Mouse (Mus musculus) ovary, postnatal 14 days (tissue): ENCODE data around the gene Zkscan17.

Experiments
- DNase-seq: peaks from one replicate; pipeline ENCODE4 v3.0.0; 2022; ENCODE audit warnings: low spot score

Gene Zkscan17

DNA sequence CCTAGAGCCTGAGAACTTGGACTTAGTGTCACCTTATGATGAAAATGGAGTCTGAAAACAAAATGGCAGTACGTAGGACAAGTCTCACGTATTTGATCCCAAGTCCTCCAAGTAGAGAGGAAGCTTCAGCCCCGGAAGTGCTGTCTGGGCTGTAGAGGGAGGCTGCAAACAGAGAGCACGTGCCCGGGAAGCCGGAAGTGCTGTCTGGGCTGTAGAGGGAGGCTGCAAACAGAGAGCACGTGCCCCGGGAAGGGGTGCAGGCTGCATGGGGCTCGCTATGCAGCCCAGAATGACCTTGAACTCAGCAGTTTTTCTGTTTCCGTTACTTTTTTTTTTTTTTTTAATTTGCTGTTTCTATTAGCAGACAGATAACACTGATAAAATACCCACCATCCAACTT lies 8.3 kb downstream of the Zkscan17 start:
- no peak for DNase-seq

GRCm38 (mm10) chr11:59517441-59517840 lies 9.1 kb downstream of the Zkscan17 start:
- DNase-seq: no peak

- DNase-seq: no peak
Observed at GRCm38 (mm10) chr11:59514789-59515188, 11.8 kb downstream of the Zkscan17 start.

- DNase-seq: no peak
Observed at GRCm38 (mm10) chr11:59514381-59514780, 12.2 kb downstream of the Zkscan17 start.

DNA sequence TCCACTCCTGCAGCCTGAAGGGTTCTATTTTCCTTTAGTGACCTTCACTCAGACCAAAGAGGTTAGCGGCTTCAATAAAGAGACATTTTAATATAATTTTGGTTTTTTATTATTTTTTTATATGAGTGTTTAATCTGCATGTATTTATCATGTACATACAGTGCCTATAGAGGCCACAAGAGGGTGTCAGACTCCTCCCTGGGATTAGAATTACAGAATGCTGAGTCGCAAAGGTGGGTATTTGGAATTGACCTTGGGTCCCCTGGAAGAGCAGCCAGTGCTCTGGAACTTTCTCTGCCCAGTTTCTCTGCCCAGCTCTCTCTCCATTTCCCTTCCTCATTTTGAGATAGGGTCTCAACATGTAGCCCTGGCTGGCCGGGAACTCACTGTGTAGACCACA lies 13.0 kb downstream of the Zkscan17 start:
- DNase-seq: no peak

DNA sequence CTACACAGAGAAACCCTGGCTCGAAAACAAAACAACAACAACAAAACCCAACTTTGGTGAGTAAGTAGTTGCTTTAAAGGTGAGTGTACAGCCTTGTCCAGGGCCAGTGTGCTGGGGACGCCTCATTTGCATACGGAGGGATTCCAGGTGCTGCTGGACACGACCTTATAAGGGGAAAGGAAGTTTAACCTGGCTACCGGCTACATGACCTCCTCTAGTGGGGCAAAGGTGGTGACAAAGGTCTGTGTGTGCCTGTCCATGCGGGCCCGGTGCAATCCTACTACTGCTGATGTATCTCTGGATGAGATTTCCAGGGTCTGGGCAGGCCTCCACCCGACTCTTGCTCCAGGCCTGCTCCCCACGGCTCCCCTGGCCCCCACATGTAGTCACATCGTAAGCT lies 13.8 kb downstream of the Zkscan17 start:
- DNase-seq: no peak

DNA sequence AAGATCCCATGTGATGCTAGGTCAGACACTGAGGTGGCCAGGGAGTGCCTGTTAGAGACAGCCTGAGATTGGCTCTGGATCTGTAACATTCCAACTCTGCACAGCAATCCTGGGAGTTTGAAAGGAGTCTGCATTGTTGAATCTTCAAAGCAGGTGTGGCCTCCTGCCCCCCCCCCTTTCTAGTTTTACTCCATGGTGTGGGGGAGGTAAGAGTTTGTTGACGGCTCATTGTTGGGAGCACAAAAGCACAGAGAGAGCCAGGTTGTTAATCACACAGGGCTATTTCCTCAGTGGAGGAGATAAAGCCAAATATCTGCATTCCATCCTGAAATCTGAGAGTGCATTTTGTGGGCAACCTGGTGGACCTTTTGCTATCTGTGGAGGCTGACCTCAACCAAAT lies 15.0 kb downstream of the Zkscan17 start:
- DNase-seq: no peak

DNA sequence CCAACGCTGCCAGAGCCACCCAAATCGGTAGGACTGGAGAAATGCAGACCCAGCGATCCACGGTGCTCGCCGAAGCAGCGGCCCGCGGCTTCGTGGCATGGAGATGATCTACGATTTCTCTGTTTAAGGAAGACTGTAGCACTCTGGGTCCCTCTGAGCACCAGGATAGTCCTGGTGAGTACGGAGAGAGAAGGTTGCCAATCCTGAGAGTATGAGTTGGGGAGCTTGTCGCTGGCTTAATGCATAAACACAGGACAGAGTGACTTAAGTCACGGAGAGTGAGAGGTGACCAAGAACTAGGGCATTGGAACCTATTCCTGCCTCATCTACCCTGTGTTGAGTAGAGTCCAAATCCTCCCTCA lies 19.9 kb downstream of the Zkscan17 start:
- DNase-seq: no peak

- peak; percentile 88 for DNase-seq
Observed at GRCm38 (mm10) chr11:59505839-59506712, 20.5 kb downstream of the Zkscan17 start.

GRCm38 (mm10) chr11:59505351-59505838 lies 21.2 kb downstream of the Zkscan17 start:
- peak; percentile 29 for DNase-seq

- no peak for DNase-seq
Observed at GRCm38 (mm10) chr11:59501978-59502700, 24.4 kb downstream of the Zkscan17 start.

DNA sequence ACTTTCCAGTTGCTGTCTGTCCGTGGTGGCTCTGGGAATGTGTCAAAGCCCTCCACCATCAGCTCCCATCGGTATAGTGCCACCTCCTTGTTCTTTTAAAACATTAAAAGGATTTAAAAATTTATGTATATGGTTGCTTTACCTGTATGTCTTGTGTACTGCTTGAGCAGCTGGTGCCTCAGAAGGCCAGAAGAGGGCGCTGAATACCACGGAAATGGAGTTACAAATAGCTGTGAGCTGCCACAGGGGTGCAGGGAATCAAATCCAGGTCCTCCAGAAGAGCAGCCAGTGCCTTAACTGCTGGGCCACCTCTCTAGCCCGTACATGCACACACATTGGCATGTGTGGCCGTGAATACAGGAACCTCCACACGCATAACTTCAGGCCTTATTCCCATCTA lies 28.8 kb downstream of the Zkscan17 start:
- no peak for DNase-seq

- no peak for DNase-seq
Observed at GRCm38 (mm10) chr11:59496672-59497310, 29.8 kb downstream of the Zkscan17 start.

- DNase-seq: no peak
Observed at GRCm38 (mm10) chr11:59486222-59486621, 40.3 kb downstream of the Zkscan17 start.

- DNase-seq: no peak
Observed at GRCm38 (mm10) chr11:59485641-59486040, 40.9 kb downstream of the Zkscan17 start.

DNA sequence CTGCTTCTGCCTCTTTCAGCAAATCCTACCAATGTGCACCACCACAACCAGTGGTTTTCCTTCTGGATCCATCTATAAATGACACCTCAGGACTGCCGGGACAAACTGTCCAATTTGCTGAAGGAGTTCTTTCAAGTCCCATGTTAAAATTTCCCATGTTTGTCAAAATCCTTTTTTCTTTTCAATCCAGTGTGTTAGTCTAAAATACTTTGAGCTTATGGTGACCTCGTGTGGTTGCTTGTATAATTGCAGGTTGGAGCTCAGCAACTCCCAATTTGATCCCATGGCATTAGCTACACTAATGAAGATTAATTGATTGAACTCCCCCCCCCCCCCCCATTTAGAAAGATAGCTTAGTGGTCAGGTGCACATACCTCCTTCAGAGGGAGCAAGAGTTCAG lies 43.3 kb downstream of the Zkscan17 start:
- peak; percentile 60 for DNase-seq

DNA sequence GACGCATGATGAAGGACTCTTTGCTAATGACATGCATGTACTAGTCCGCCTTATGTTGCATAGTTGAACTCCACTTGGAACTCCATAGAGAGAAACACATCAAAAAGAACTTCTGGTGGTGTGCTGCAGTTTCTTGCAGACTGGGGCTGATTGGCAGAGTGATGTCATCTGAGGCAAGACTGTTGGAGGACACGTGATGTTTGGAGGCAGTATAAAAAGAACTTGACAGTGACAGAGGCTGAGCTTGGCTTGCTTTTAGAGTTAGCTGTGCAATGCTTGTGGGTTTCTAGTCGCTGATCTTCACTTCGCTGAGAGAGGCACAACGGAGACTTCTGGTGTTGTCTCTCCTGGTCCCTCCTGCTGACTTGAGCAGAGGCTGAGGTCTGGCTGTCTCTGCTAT lies 49.3 kb downstream of the Zkscan17 start:
- no peak for DNase-seq

DNA sequence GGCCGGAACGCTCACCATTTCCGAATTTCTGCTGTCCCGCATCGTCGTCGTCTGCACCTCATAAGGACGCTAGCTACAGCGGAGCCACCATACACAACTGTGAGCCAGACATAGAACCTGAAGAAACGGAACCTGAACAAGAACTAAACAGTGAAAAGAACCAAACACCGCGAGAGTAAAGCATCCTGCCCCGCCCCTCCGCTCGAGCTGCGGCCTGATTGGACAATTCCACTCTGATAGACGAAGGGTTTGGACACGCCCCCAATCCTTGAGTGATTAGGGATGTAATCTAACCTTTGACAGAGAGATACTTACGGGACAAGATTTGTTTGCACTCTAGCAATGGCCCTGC lies 54.2 kb downstream of the Zkscan17 start, which contains the start of gene Zfp867:
Zfp867 (minus strand) TSS at position 149 of the 352 bp plus-strand sequence.
- peak; percentile 83 for DNase-seq

- DNase-seq: no peak
Observed at GRCm38 (mm10) chr11:59471413-59472325, 54.9 kb downstream of the Zkscan17 start.

DNA sequence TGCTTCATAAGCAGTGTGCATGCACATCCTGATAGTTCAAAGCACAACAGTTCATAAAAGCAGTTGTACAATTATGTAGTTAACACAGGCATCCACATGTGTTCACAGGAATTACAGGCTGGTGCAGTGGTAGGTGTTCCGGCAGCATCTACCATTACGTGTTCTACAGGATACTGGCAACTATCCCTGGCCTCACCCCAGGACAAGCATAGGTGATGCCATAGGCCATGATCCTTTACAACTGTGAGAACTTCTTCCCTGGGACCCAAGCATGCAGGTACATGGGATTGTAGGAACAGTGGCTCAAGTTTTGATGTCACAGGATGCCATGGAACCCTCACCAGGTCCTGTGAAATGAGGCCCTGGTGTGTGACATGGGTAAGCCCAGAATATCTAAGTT lies 66.1 kb downstream of the Zkscan17 start:
- DNase-seq: no peak

DNA sequence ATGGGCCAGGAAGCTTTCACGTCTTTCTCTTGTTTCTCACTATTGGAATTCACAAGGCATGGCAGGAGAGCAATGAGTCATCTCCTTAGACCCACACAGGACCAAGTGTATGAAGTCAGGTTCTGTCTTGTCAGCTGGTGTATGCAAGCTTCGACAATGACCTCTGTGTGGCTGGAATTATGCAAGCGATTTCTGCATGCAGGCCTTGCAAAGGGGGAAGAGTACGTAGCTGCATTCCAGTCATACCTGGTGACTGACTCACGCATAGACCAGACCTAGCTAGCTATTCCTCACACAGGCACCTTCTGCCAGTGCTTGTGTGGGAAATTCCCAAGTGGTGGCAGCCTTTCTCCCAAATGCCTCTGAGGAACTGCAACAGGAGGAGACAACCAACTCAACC lies 67.6 kb downstream of the Zkscan17 start:
- no peak for DNase-seq

DNA sequence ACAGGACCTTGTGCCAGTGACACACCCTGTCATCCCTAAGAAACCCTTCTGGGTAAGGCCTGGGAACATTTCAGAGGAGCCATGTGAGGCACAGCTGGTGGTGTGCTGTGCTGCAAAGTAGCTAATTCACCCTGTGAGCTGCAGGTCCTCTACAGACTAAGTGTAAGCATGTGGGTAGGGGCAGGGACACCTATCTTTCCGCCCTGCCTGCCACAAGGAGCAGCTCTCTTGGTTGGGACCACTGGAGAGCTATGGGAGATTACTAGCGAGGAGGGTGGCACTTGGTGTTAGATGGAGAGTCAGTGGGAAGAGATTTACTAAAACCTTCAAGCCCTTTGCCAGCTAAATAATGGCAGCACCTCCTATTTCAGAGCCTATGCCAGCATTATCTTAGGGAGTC lies 69.7 kb downstream of the Zkscan17 start:
- DNase-seq: no peak
